Mouse (Mus musculus): ENCODE results near the gene Plcg2. TPM values are rescaled to one million over a fixed set of nuclear protein-coding genes. Genes with fewer than 3 reads are reported as not detected.

Plcg2 gene
- polyA plus RNA-seq, 1 experiment = not detected

- H3K4me1 ChIP-seq (ENCODE audit: control insufficient read depth, insufficient read depth, low read length) = no peaks in the 10 kb centered on the region
- WGBS = 96% methylated on average over 1 of the region's 1 CpGs
- H3K4me3 ChIP-seq (ENCODE audit: insufficient read depth, low read depth, low read length) = no peak overlapping the region
- TF ChIP-seq POLR2A (IDR thresholded peaks at IDR 0.05; ENCODE audit: insufficient read depth, low read depth, low read length) = no peak
- TF ChIP-seq CTCF (IDR thresholded peaks at IDR 0.05; ENCODE audit: insufficient read depth, low read depth, low read length) = no peak
- no peak overlapping the region for H3K27ac ChIP-seq (ENCODE audit: insufficient read depth, low read depth, low read length)
Observed at GRCm38 (mm10) chr8:117652318-117652717, 154.2 kb downstream of the Plcg2 start.

GRCm38 (mm10) chr8:117658990-117659389 lies 160.9 kb downstream of the Plcg2 start:
- Histone ChIP-seq H3K4me3 (ENCODE audit: insufficient read depth, low read depth, low read length) (no peak overlapping the region), H3K27ac (ENCODE audit: insufficient read depth, low read depth, low read length) (no peak overlapping the region), H3K4me1 (ENCODE audit: control insufficient read depth, insufficient read depth, low read length) (peaks cover 3% of the 10 kb centered on the region)
- no peak for TF ChIP-seq CTCF (IDR thresholded peaks at IDR 0.05; ENCODE audit: insufficient read depth, low read depth, low read length)
- TF ChIP-seq POLR2A (IDR thresholded peaks at IDR 0.05; ENCODE audit: insufficient read depth, low read depth, low read length) = no peak
- WGBS = 86% methylated on average over 7 of the region's 7 CpGs

- peaks cover 3% of the 10 kb centered on the region for H3K4me1 ChIP-seq (ENCODE audit: control insufficient read depth, insufficient read depth, low read length)
- WGBS = 24% methylated on average over 11 of the region's 11 CpGs
- no peak overlapping the region for H3K27ac ChIP-seq (ENCODE audit: insufficient read depth, low read depth, low read length)
- no peak overlapping the region for H3K4me3 ChIP-seq (ENCODE audit: insufficient read depth, low read depth, low read length)
- TF ChIP-seq CTCF (IDR thresholded peaks at IDR 0.05; ENCODE audit: insufficient read depth, low read depth, low read length) = no peak
- TF ChIP-seq POLR2A (IDR thresholded peaks at IDR 0.05; ENCODE audit: insufficient read depth, low read depth, low read length) = no peak
Observed at GRCm38 (mm10) chr8:117660358-117661031, 162.4 kb downstream of the Plcg2 start.

- TF ChIP-seq CTCF (IDR thresholded peaks at IDR 0.05; ENCODE audit: insufficient read depth, low read depth, low read length) (no peak), POLR2A (IDR thresholded peaks at IDR 0.05; ENCODE audit: insufficient read depth, low read depth, low read length) (no peak)
- Histone ChIP-seq H3K27ac (ENCODE audit: insufficient read depth, low read depth, low read length) (no peak overlapping the region), H3K4me1 (ENCODE audit: control insufficient read depth, insufficient read depth, low read length) (no peaks in the 10 kb centered on the region), H3K4me3 (ENCODE audit: insufficient read depth, low read depth, low read length) (no peak overlapping the region)
- 88% methylated on average over 13 of the region's 13 CpGs for WGBS
Observed at GRCm38 (mm10) chr8:117667349-117668124, 169.4 kb downstream of the Plcg2 start.

- TF ChIP-seq POLR2A (IDR thresholded peaks at IDR 0.05; ENCODE audit: insufficient read depth, low read depth, low read length) = no peak
- WGBS = 52% methylated on average over 11 of the region's 11 CpGs
- no peaks in the 10 kb centered on the region for H3K4me1 ChIP-seq (ENCODE audit: control insufficient read depth, insufficient read depth, low read length)
- H3K27ac ChIP-seq (ENCODE audit: insufficient read depth, low read depth, low read length) = no peak overlapping the region
- no peak overlapping the region for H3K4me3 ChIP-seq (ENCODE audit: insufficient read depth, low read depth, low read length)
Observed at GRCm38 (mm10) chr8:117670461-117670860, 172.4 kb downstream of the Plcg2 start.

GRCm38 (mm10) chr8:117672558-117672957 lies 174.5 kb downstream of the Plcg2 start:
- Histone ChIP-seq H3K4me3 (ENCODE audit: insufficient read depth, low read depth, low read length) (no peak overlapping the region), H3K4me1 (ENCODE audit: control insufficient read depth, insufficient read depth, low read length) (no peaks in the 10 kb centered on the region), H3K27ac (ENCODE audit: insufficient read depth, low read depth, low read length) (no peak overlapping the region)
- TF ChIP-seq POLR2A (IDR thresholded peaks at IDR 0.05; ENCODE audit: insufficient read depth, low read depth, low read length) (no peak), CTCF (IDR thresholded peaks at IDR 0.05; ENCODE audit: insufficient read depth, low read depth, low read length) (no peak)
- WGBS = 84% methylated on average over 3 of the region's 3 CpGs

GRCm38 (mm10) chr8:117673430-117673830 lies 175.3 kb downstream of the Plcg2 start, which contains the start of gene Sdr42e1:
Gene Sdr42e1 (minus strand): TSS chr8:117673689.
- WGBS = 17% methylated on average over 17 of the region's 17 CpGs
- TF ChIP-seq CTCF (IDR thresholded peaks at IDR 0.05; ENCODE audit: insufficient read depth, low read depth, low read length) (no peak), POLR2A (IDR thresholded peaks at IDR 0.05; ENCODE audit: insufficient read depth, low read depth, low read length) (no peak)
- Histone ChIP-seq H3K4me3 (ENCODE audit: insufficient read depth, low read depth, low read length) (peak within 1 kb of the TSS; percentile 47), H3K4me1 (ENCODE audit: control insufficient read depth, insufficient read depth, low read length) (no peaks in the 10 kb centered on the region), H3K27ac (ENCODE audit: insufficient read depth, low read depth, low read length) (no peak within 1 kb of the TSS)

- Histone ChIP-seq H3K27ac (ENCODE audit: insufficient read depth, low read depth, low read length) (no peak overlapping the region), H3K4me3 (ENCODE audit: insufficient read depth, low read depth, low read length) (no peak overlapping the region), H3K4me1 (ENCODE audit: control insufficient read depth, insufficient read depth, low read length) (no peaks in the 10 kb centered on the region)
- WGBS = 81% methylated on average over 5 of the region's 5 CpGs
- TF ChIP-seq POLR2A (IDR thresholded peaks at IDR 0.05; ENCODE audit: insufficient read depth, low read depth, low read length) = no peak
- TF ChIP-seq CTCF (IDR thresholded peaks at IDR 0.05; ENCODE audit: insufficient read depth, low read depth, low read length) = no peak
Observed at GRCm38 (mm10) chr8:117675171-117675570, 177.1 kb downstream of the Plcg2 start.

GRCm38 (mm10) chr8:117676460-117676859 lies 178.4 kb downstream of the Plcg2 start:
- TF ChIP-seq CTCF (IDR thresholded peaks at IDR 0.05; ENCODE audit: insufficient read depth, low read depth, low read length) (no peak), POLR2A (IDR thresholded peaks at IDR 0.05; ENCODE audit: insufficient read depth, low read depth, low read length) (no peak)
- Histone ChIP-seq H3K27ac (ENCODE audit: insufficient read depth, low read depth, low read length) (no peak overlapping the region), H3K4me1 (ENCODE audit: control insufficient read depth, insufficient read depth, low read length) (no peaks in the 10 kb centered on the region), H3K4me3 (ENCODE audit: insufficient read depth, low read depth, low read length) (no peak overlapping the region)
- WGBS = 83% methylated on average over 9 of the region's 9 CpGs

Data from olfactory bulb, adult 2 months (tissue).